Mouse (Mus musculus) granulocyte monocyte progenitor cell, adult 5-6 weeks (primary cell): Measurements from ENCODE around the gene Rpl27a. TPM values are rescaled to one million over a fixed set of nuclear protein-coding genes. Genes with fewer than 3 reads are reported as not detected.

ENCODE experiments used
- ATAC-seq: replicated peaks from 2 replicates; pipeline ENCODE4 v1.8.0; 2016; ENCODE audit warnings: mild to moderate bottlenecking, moderate TSS enrichment, inconsistent platforms; ENCODE audit not compliant: poor library complexity, severe bottlenecking
- total RNA-seq, 2 experiments: library from RNA; stranded (forward) in 1 of 2; stranded (reverse) in 1 of 2; fragments of 200-712, 200-1000 nt in 1 of 2; fragments of >200 nt in 1 of 2; fragmentation: Nextera tagmentation in 1 of 2; gene quantifications; 2 replicates each; pipeline ENCODE4 v1.2.3; 2014 to 2017

Gene Rpl27a
- total RNA-seq, 2 experiments from 2014 or later, result 801 to 1,342 TPM

- ATAC-seq, result no peak
Observed at GRCm38 (mm10) chr7:109561466-109562153, 42.7 kb downstream of the Rpl27a start.

GRCm38 (mm10) chr7:109562154-109562599, 43.2 kb downstream of the Rpl27a start:
- peak; percentile 61 for ATAC-seq

GRCm38 (mm10) chr7:109562676-109563075, 43.7 kb downstream of the Rpl27a start:
- ATAC-seq, result 0 out of 2 replicates have a peak, but pooled peaks have one; percentile 7

- ATAC-seq, result no peak
Observed at GRCm38 (mm10) chr7:109563775-109564362, 44.9 kb downstream of the Rpl27a start.

GRCm38 (mm10) chr7:109566327-109566726, 47.4 kb downstream of the Rpl27a start:
- ATAC-seq, result no peak

- ATAC-seq, result no peak
Observed at GRCm38 (mm10) chr7:109566841-109567768, 48.2 kb downstream of the Rpl27a start.

- ATAC-seq, result no peak
Observed at GRCm38 (mm10) chr7:109568391-109568892, 49.5 kb downstream of the Rpl27a start.

Other genes with a start within 250 kb of the Rpl27a start
- gene Stk33, start 80.1 kb upstream of the Rpl27a start, total RNA-seq (2014; fragmentation: Nextera tagmentation), result not detected in 2 replicates
- gene Stk33, start 80.1 kb upstream of the Rpl27a start, total RNA-seq (2017), result not detected in 2 replicates
- gene Trim66, start 11.0 kb upstream of the Rpl27a start, total RNA-seq (2014; fragmentation: Nextera tagmentation), result 0.11 TPM in 1 of 2 replicates, not detected in the other
- 0.09 TPM in 1 of 2 replicates, not detected in the other for gene Trim66, start 11.0 kb upstream of the Rpl27a start, total RNA-seq (2017)
- gene St5, start 184.5 kb downstream of the Rpl27a start, total RNA-seq (2014; fragmentation: Nextera tagmentation), result 0.49 TPM in 1 of 2 replicates, not detected in the other
- 0.72 and 1.6 TPM in 2 replicates for gene St5, start 184.5 kb downstream of the Rpl27a start, total RNA-seq (2017)
- gene Akip1, start 184.5 kb downstream of the Rpl27a start, total RNA-seq (2014; fragmentation: Nextera tagmentation), result 44.7 and 52.5 TPM in 2 replicates
- 20.8 and 25.9 TPM in 2 replicates for gene Akip1, start 184.5 kb downstream of the Rpl27a start, total RNA-seq (2017)
- not detected in 2 replicates for gene BC051019, start 204.7 kb downstream of the Rpl27a start, total RNA-seq (2014; fragmentation: Nextera tagmentation)
- gene BC051019, start 204.7 kb downstream of the Rpl27a start, total RNA-seq (2017), result not detected in 2 replicates
- not detected in 2 replicates for gene Ascl3, start 212.6 kb downstream of the Rpl27a start, total RNA-seq (2014; fragmentation: Nextera tagmentation)
- gene Ascl3, start 212.6 kb downstream of the Rpl27a start, total RNA-seq (2017), result not detected in 2 replicates
- gene Tmem9b, start 233.7 kb downstream of the Rpl27a start, total RNA-seq (2014; fragmentation: Nextera tagmentation), result 29.3 and 33.6 TPM in 2 replicates
- gene Tmem9b, start 233.7 kb downstream of the Rpl27a start, total RNA-seq (2017), result 20.3 and 28.0 TPM in 2 replicates